In the genomic region with DNA sequence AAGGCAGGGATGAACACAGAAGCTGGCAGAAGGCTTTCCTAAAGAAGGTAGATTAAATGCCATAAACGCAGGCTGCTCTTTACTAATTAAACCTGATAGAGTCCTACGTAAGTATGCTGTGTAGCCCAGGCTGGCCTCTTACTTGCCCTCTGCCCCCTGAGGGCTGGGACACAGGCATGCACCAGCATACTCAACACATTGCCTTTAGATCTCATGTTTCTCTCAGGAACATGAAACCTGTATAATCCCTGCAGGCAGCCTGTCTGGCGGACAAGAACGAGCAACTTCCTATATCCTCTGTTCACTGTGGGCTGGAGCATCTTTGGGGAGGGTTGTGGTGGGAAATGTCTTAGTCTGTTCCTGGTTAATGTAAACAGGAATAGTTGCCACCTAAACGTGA, we compare ENCODE assay signal across 28 mouse cellular contexts.
DNase-seq lines count a peak whose midpoint lies in the region; ATAC-seq and TF ChIP-seq lines count a peak whose summit lies in the region.
"Had no signal": no experiment of that assay in that cellular context is flagged by ENCODE, and none has a peak within 500 bp of the region (broad histone marks: within the 10 kb centered on the region; RNA-seq: fewer than 3 reads in every experiment).

No protein-coding gene starts in this region.

- H3K9ac ChIP-seq in heart, embryonic 11.5 days (ENCODE audit: low read depth, low read length): no peak overlapping the region
- no peak overlapping the region for H3K9ac ChIP-seq in heart, postnatal 0 days (replicated peaks; ENCODE audit: low read depth, low read length)
- no peak overlapping the region for H3K9ac ChIP-seq in embryonic facial prominence, embryonic 11.5 days (replicated peaks; ENCODE audit: low read length)
- no peak overlapping the region for H3K9ac ChIP-seq in embryonic facial prominence, embryonic 13.5 days
- H3K9ac ChIP-seq: liver, embryonic 12.5 days; neural tube, embryonic 13.5 days had no signal

- no peak for ATAC-seq in heart, embryonic 11.5 days (replicated peaks; ENCODE audit: insufficient number of reproducible peaks, low FRiP score, low TSS enrichment)
- no peak for ATAC-seq in heart, postnatal 0 days (ENCODE audit: insufficient read depth, low read depth)
- ATAC-seq in embryonic facial prominence, embryonic 11.5 days (replicated peaks; ENCODE audit: insufficient number of reproducible peaks, low FRiP score, low TSS enrichment, low read depth): no peak
- ATAC-seq in embryonic facial prominence, embryonic 13.5 days (ENCODE audit: insufficient number of reproducible peaks, insufficient read depth, low FRiP score, low TSS enrichment, low read depth): no peak
- ATAC-seq: activated CD4-positive, CD25-positive, alpha-beta regulatory T cell, adult 4 months; forebrain, embryonic 16.5 days; hindbrain, embryonic 16.5 days; intestine, embryonic 16.5 days; liver, embryonic 12.5 days; midbrain, embryonic 16.5 days had no signal

- H3K4me1 ChIP-seq in heart, embryonic 11.5 days (ENCODE audit: control insufficient read depth, insufficient read depth, low read length): peaks cover 32% of the 10 kb centered on the region
- H3K4me1 ChIP-seq in heart, postnatal 0 days (ENCODE audit: control insufficient read depth, insufficient read depth): peaks cover 43% of the 10 kb centered on the region
- H3K4me1 ChIP-seq in embryonic facial prominence, embryonic 11.5 days (ENCODE audit: control insufficient read depth, insufficient read depth, low read length): no peaks in the 10 kb centered on the region; the same call in 1 of the 2 replicates
- peaks cover 40% of the 10 kb centered on the region for H3K4me1 ChIP-seq in embryonic facial prominence, embryonic 13.5 days
- H3K4me1 ChIP-seq: liver, embryonic 12.5 days had no signal

- no peak overlapping the region for H3K4me2 ChIP-seq in heart, embryonic 11.5 days
- no peak overlapping the region for H3K4me2 ChIP-seq in heart, postnatal 0 days (ENCODE audit: low read depth, low read length)
- H3K4me2 ChIP-seq in embryonic facial prominence, embryonic 11.5 days (ENCODE audit: low read depth, low read length): no peak overlapping the region
- H3K4me2 ChIP-seq in embryonic facial prominence, embryonic 13.5 days: no peak overlapping the region
- H3K4me2 ChIP-seq: liver, embryonic 12.5 days; neural tube, embryonic 13.5 days had no signal

- no peak overlapping the region for H3K4me3 ChIP-seq in heart, embryonic 11.5 days (ENCODE audit: low read depth, low read length)
- H3K4me3 ChIP-seq in heart, postnatal 0 days (ENCODE audit: low read depth, low read length): no peak overlapping the region
- no peak overlapping the region for H3K4me3 ChIP-seq in embryonic facial prominence, embryonic 11.5 days (ENCODE audit: low read depth, low read length)
- H3K4me3 ChIP-seq in embryonic facial prominence, embryonic 13.5 days: no peak overlapping the region
- H3K4me3 ChIP-seq: forebrain, embryonic 10.5 days; hindbrain, embryonic 10.5 days; liver, embryonic 12.5 days; midbrain, embryonic 10.5 days; myocyte; neural tube, embryonic 13.5 days had no signal

- H3K9me3 ChIP-seq in heart, embryonic 11.5 days (replicated peaks; ENCODE audit: control insufficient read depth, low read length): no peaks in the 10 kb centered on the region
- no peaks in the 10 kb centered on the region for H3K9me3 ChIP-seq in heart, postnatal 0 days (replicated peaks; ENCODE audit: control insufficient read depth, low read length)
- no peaks in the 10 kb centered on the region for H3K9me3 ChIP-seq in embryonic facial prominence, embryonic 11.5 days (replicated peaks; ENCODE audit: control insufficient read depth, low read length)
- H3K9me3 ChIP-seq in embryonic facial prominence, embryonic 13.5 days: no peaks in the 10 kb centered on the region
- H3K9me3 ChIP-seq: forebrain, embryonic 10.5 days; hindbrain, embryonic 10.5 days; liver, embryonic 12.5 days; midbrain, embryonic 10.5 days; neural tube, embryonic 13.5 days had no signal

- H3K27me3 ChIP-seq in heart, embryonic 11.5 days (ENCODE audit: control insufficient read depth, insufficient read depth, low read length): no peaks in the 10 kb centered on the region
- H3K27me3 ChIP-seq in heart, postnatal 0 days (ENCODE audit: control insufficient read depth, insufficient read depth, low read length): no peaks in the 10 kb centered on the region
- H3K27me3 ChIP-seq in embryonic facial prominence, embryonic 11.5 days (ENCODE audit: control insufficient read depth, insufficient read depth, low read length): no peaks in the 10 kb centered on the region
- no peaks in the 10 kb centered on the region for H3K27me3 ChIP-seq in embryonic facial prominence, embryonic 13.5 days
- H3K27me3 ChIP-seq: liver, embryonic 12.5 days; neural tube, embryonic 13.5 days had no signal

- no peak for TF ChIP-seq CTCF in heart, postnatal 0 days (IDR thresholded peaks at IDR 0.05; ENCODE audit: low read depth)

- 0 out of 2 replicates have a peak overlapping the region, but pooled peaks have one; percentile 42 for H3K27ac ChIP-seq in heart, embryonic 11.5 days (ENCODE audit: low read depth, low read length)
- H3K27ac ChIP-seq in heart, postnatal 0 days (ENCODE audit: low read depth): peak overlapping the region; percentile 58
- no peak overlapping the region for H3K27ac ChIP-seq in embryonic facial prominence, embryonic 11.5 days (replicated peaks; ENCODE audit: low read depth, low read length)
- H3K27ac ChIP-seq in embryonic facial prominence, embryonic 13.5 days: peak overlapping the region; percentile 39; the same call in 1 of the 2 replicates
- H3K27ac ChIP-seq: forebrain, embryonic 10.5 days; hindbrain, embryonic 10.5 days; liver, embryonic 12.5 days; midbrain, embryonic 10.5 days; neural tube, embryonic 13.5 days had no signal

- intact Hi-C loops in heart, postnatal 25 days (cut with DNase I): no loop called here
- intact Hi-C loops in heart, postnatal 14 days (cut with DNase I): loop anchor here (2.0 kb wide), 1 partner anchor 94 kb away; the partner anchor contains the start of gene Lbh

- H3K36me3 ChIP-seq in heart, embryonic 11.5 days (ENCODE audit: control insufficient read depth, insufficient read depth, low read length): no peaks in the 10 kb centered on the region
- no peaks in the 10 kb centered on the region for H3K36me3 ChIP-seq in heart, postnatal 0 days (replicated peaks; ENCODE audit: control insufficient read depth, insufficient read depth, low read length)
- H3K36me3 ChIP-seq in embryonic facial prominence, embryonic 11.5 days (replicated peaks; ENCODE audit: control insufficient read depth, insufficient read depth, low read depth, low read length): no peaks in the 10 kb centered on the region
- H3K36me3 ChIP-seq in embryonic facial prominence, embryonic 13.5 days: no peaks in the 10 kb centered on the region
- H3K36me3 ChIP-seq: forebrain, embryonic 10.5 days; hindbrain, embryonic 10.5 days; liver, embryonic 12.5 days; midbrain, embryonic 10.5 days; neural tube, embryonic 13.5 days had no signal

- TF ChIP-seq EP300 in heart, postnatal 0 days (IDR thresholded peaks at IDR 0.05; ENCODE audit: low read depth): no peak

- 47% methylated on average over 5 of the region's 5 CpGs for WGBS in heart, embryonic 11.5 days (ENCODE audit: insufficient replicate concordance)
- 54% methylated on average over 5 of the region's 5 CpGs for WGBS in heart, postnatal 0 days
- WGBS in embryonic facial prominence, embryonic 11.5 days: 21% methylated on average over 5 of the region's 5 CpGs
- WGBS in embryonic facial prominence, embryonic 13.5 days: 16% methylated on average over 5 of the region's 5 CpGs

- no peak for DNase-seq in heart, postnatal 25 days (ENCODE audit: low spot score)
- DNase-seq in heart, postnatal 0 days (ENCODE audit: low spot score): no peak
- no peak for DNase-seq in heart, postnatal 14 days
- DNase-seq in embryonic facial prominence, embryonic 11.5 days (ENCODE audit: low spot score): peak; percentile 52
- DNase-seq in cerebellum, adult 9-10 months: no peak
- DNase-seq: adrenal gland, adult 8-10 months; cerebellum, adult 11-12 months; cerebellum, postnatal 25 days; gastrocnemius, postnatal 25 days; kidney, postnatal 14 days; lung, adult 18-20 months; lung, postnatal 10 days; retina, postnatal 1 day; right cerebral cortex, postnatal 25 days; spleen, adult 18-20 months had no signal
